Mouse (Mus musculus): ENCODE data around the gene Appl1. TPM values are rescaled to one million over a fixed set of nuclear protein-coding genes. Genes with fewer than 3 reads are reported as not detected.
"Not testable (repeated sequence)": the region's sequence is repeated elsewhere in the genome, so short reads cannot be mapped to it uniquely, and the experiment has no call there.

Appl1 gene
- polyA plus RNA-seq, 1 experiment from 2014 or later = 56.1 TPM

GRCm38 (mm10) chr14:26934891-26935290 is 36.1 kb downstream of the Appl1 start:
- Histone ChIP-seq H3K27me3 (ENCODE audit: control insufficient read depth, insufficient read depth, low read depth, low read length) (no peaks in the 10 kb centered on the region), H3K9me3 (replicated peaks; ENCODE audit: control insufficient read depth, low read length, poor library complexity, severe bottlenecking) (no peaks in the 10 kb centered on the region), H3K4me3 (ENCODE audit: low read depth, low read length) (no peak overlapping the region), H3K27ac (ENCODE audit: low read length) (no peak overlapping the region), H3K9ac (ENCODE audit: low read depth, low read length) (no peak overlapping the region), H3K4me1 (ENCODE audit: control insufficient read depth, insufficient read depth, low read length) (no peaks in the 10 kb centered on the region), H3K36me3 (ENCODE audit: control insufficient read depth, insufficient read depth, low read length) (peaks cover 10% of the 10 kb centered on the region; the same call in 1 of the 2 replicates), H3K4me2 (ENCODE audit: low read length) (no peak overlapping the region)
- WGBS = 78% methylated on average over 3 of the region's 3 CpGs
- ATAC-seq = no peak

- no peak for ATAC-seq
- WGBS = 94% methylated on average over 5 of the region's 5 CpGs
- Histone ChIP-seq H3K27me3 (ENCODE audit: control insufficient read depth, insufficient read depth, low read depth, low read length) (no peaks in the 10 kb centered on the region), H3K27ac (ENCODE audit: low read length) (no peak overlapping the region), H3K36me3 (ENCODE audit: control insufficient read depth, insufficient read depth, low read length) (peaks cover 31% of the 10 kb centered on the region), H3K4me1 (ENCODE audit: control insufficient read depth, insufficient read depth, low read length) (no peaks in the 10 kb centered on the region), H3K4me3 (ENCODE audit: low read depth, low read length) (no peak overlapping the region), H3K9me3 (replicated peaks; ENCODE audit: control insufficient read depth, low read length, poor library complexity, severe bottlenecking) (no peaks in the 10 kb centered on the region), H3K9ac (ENCODE audit: low read depth, low read length) (no peak overlapping the region), H3K4me2 (ENCODE audit: low read length) (no peak overlapping the region)
Measured at GRCm38 (mm10) chr14:26923702-26924421, 47.2 kb downstream of the Appl1 start.

GRCm38 (mm10) chr14:26919310-26919709 is 51.7 kb downstream of the Appl1 start:
- Histone ChIP-seq H3K36me3 (ENCODE audit: control insufficient read depth, insufficient read depth, low read length) (peaks cover 18% of the 10 kb centered on the region), H3K27me3 (ENCODE audit: control insufficient read depth, insufficient read depth, low read depth, low read length) (no peaks in the 10 kb centered on the region), H3K9ac (ENCODE audit: low read depth, low read length) (no peak overlapping the region), H3K4me1 (ENCODE audit: control insufficient read depth, insufficient read depth, low read length) (no peaks in the 10 kb centered on the region), H3K4me2 (ENCODE audit: low read length) (no peak overlapping the region), H3K27ac (ENCODE audit: low read length) (no peak overlapping the region), H3K4me3 (ENCODE audit: low read depth, low read length) (no peak overlapping the region), H3K9me3 (replicated peaks; ENCODE audit: control insufficient read depth, low read length, poor library complexity, severe bottlenecking) (no peaks in the 10 kb centered on the region)
- no peak for ATAC-seq
- 93% methylated on average over 3 of the region's 3 CpGs for WGBS

GRCm38 (mm10) chr14:26913681-26914268 is 57.3 kb downstream of the Appl1 start:
- ATAC-seq = no peak
- no peaks in the 10 kb centered on the region for H3K4me1 ChIP-seq (ENCODE audit: control insufficient read depth, insufficient read depth, low read length)
- no peak overlapping the region for H3K27ac ChIP-seq (ENCODE audit: low read length)
- peaks cover 3% of the 10 kb centered on the region for H3K36me3 ChIP-seq (ENCODE audit: control insufficient read depth, insufficient read depth, low read length)
- no peak overlapping the region for H3K9ac ChIP-seq (ENCODE audit: low read depth, low read length)
- no peaks in the 10 kb centered on the region for H3K27me3 ChIP-seq (ENCODE audit: control insufficient read depth, insufficient read depth, low read depth, low read length)
- no peak overlapping the region for H3K4me3 ChIP-seq (ENCODE audit: low read depth, low read length)
- WGBS = 71% methylated on average over 9 of the region's 9 CpGs
- no peaks in the 10 kb centered on the region for H3K9me3 ChIP-seq (replicated peaks; ENCODE audit: control insufficient read depth, low read length, poor library complexity, severe bottlenecking)
- H3K4me2 ChIP-seq (ENCODE audit: low read length) = no peak overlapping the region

- no peaks in the 10 kb centered on the region for H3K27me3 ChIP-seq (ENCODE audit: control insufficient read depth, insufficient read depth, low read depth, low read length)
- WGBS = 94% methylated on average over 13 of the region's 13 CpGs
- no peak for ATAC-seq
- H3K36me3 ChIP-seq (ENCODE audit: control insufficient read depth, insufficient read depth, low read length) = peaks cover 3% of the 10 kb centered on the region
- H3K4me3 ChIP-seq (ENCODE audit: low read depth, low read length) = no peak overlapping the region
- H3K9ac ChIP-seq (ENCODE audit: low read depth, low read length) = no peak overlapping the region
- no peaks in the 10 kb centered on the region for H3K9me3 ChIP-seq (replicated peaks; ENCODE audit: control insufficient read depth, low read length, poor library complexity, severe bottlenecking)
- no peaks in the 10 kb centered on the region for H3K4me1 ChIP-seq (ENCODE audit: control insufficient read depth, insufficient read depth, low read length)
- no peak overlapping the region for H3K4me2 ChIP-seq (ENCODE audit: low read length)
- no peak overlapping the region for H3K27ac ChIP-seq (ENCODE audit: low read length)
Measured at GRCm38 (mm10) chr14:26911826-26912225, 59.2 kb downstream of the Appl1 start.

GRCm38 (mm10) chr14:26911201-26911600 is 59.8 kb downstream of the Appl1 start:
- no peaks in the 10 kb centered on the region for H3K27me3 ChIP-seq (ENCODE audit: control insufficient read depth, insufficient read depth, low read depth, low read length)
- H3K4me1 ChIP-seq (ENCODE audit: control insufficient read depth, insufficient read depth, low read length) = no peaks in the 10 kb centered on the region
- H3K36me3 ChIP-seq (ENCODE audit: control insufficient read depth, insufficient read depth, low read length) = peaks cover 3% of the 10 kb centered on the region
- no peak for ATAC-seq
- 75% methylated on average over 6 of the region's 6 CpGs for WGBS
- H3K4me2 ChIP-seq (ENCODE audit: low read length) = no peak overlapping the region
- no peak overlapping the region for H3K9ac ChIP-seq (ENCODE audit: low read depth, low read length)
- H3K4me3 ChIP-seq (ENCODE audit: low read depth, low read length) = no peak overlapping the region
- H3K27ac ChIP-seq (ENCODE audit: low read length) = no peak overlapping the region
- no peaks in the 10 kb centered on the region for H3K9me3 ChIP-seq (replicated peaks; ENCODE audit: control insufficient read depth, low read length, poor library complexity, severe bottlenecking)

GRCm38 (mm10) chr14:26910461-26910860 is 60.6 kb downstream of the Appl1 start:
- not testable (repeated sequence) for H3K4me1 ChIP-seq (ENCODE audit: control insufficient read depth, insufficient read depth, low read length); ATAC-seq; H3K9me3 ChIP-seq (replicated peaks; ENCODE audit: control insufficient read depth, low read length, poor library complexity, severe bottlenecking); H3K4me3 ChIP-seq (ENCODE audit: low read depth, low read length); H3K9ac ChIP-seq (ENCODE audit: low read depth, low read length); H3K4me2 ChIP-seq (ENCODE audit: low read length); H3K27ac ChIP-seq (ENCODE audit: low read length); H3K27me3 ChIP-seq (ENCODE audit: control insufficient read depth, insufficient read depth, low read depth, low read length); H3K36me3 ChIP-seq (ENCODE audit: control insufficient read depth, insufficient read depth, low read length)
- 49% methylated on average over 9 of the region's 9 CpGs for WGBS

GRCm38 (mm10) chr14:26907401-26907800 is 63.6 kb downstream of the Appl1 start:
- Histone ChIP-seq H3K9ac (ENCODE audit: low read depth, low read length) (no peak overlapping the region), H3K27me3 (ENCODE audit: control insufficient read depth, insufficient read depth, low read depth, low read length) (no peaks in the 10 kb centered on the region), H3K9me3 (replicated peaks; ENCODE audit: control insufficient read depth, low read length, poor library complexity, severe bottlenecking) (no peaks in the 10 kb centered on the region), H3K27ac (ENCODE audit: low read length) (no peak overlapping the region), H3K4me1 (ENCODE audit: control insufficient read depth, insufficient read depth, low read length) (no peaks in the 10 kb centered on the region), H3K36me3 (ENCODE audit: control insufficient read depth, insufficient read depth, low read length) (no peaks in the 10 kb centered on the region), H3K4me2 (ENCODE audit: low read length) (no peak overlapping the region), H3K4me3 (ENCODE audit: low read depth, low read length) (no peak overlapping the region)
- 85% methylated on average over 4 of the region's 4 CpGs for WGBS
- ATAC-seq = no peak

- H3K9ac ChIP-seq (ENCODE audit: low read depth, low read length) = no peak overlapping the region
- H3K4me2 ChIP-seq (ENCODE audit: low read length) = no peak overlapping the region
- no peak overlapping the region for H3K27ac ChIP-seq (ENCODE audit: low read length)
- no peaks in the 10 kb centered on the region for H3K27me3 ChIP-seq (ENCODE audit: control insufficient read depth, insufficient read depth, low read depth, low read length)
- no peaks in the 10 kb centered on the region for H3K36me3 ChIP-seq (ENCODE audit: control insufficient read depth, insufficient read depth, low read length)
- no peak overlapping the region for H3K4me3 ChIP-seq (ENCODE audit: low read depth, low read length)
- H3K9me3 ChIP-seq (replicated peaks; ENCODE audit: control insufficient read depth, low read length, poor library complexity, severe bottlenecking) = no peaks in the 10 kb centered on the region
- 87% methylated on average over 12 of the region's 12 CpGs for WGBS
- ATAC-seq = no peak
- H3K4me1 ChIP-seq (ENCODE audit: control insufficient read depth, insufficient read depth, low read length) = no peaks in the 10 kb centered on the region
Measured at GRCm38 (mm10) chr14:26900893-26901292, 70.1 kb downstream of the Appl1 start.

Data from midbrain, embryonic 16.5 days (tissue).